Mouse (Mus musculus) 416B (cell line): ENCODE results near the gene C2.

Source experiments
- DNase-seq: peaks from one replicate; pipeline ENCODE4 v3.0.0; 2011; ENCODE audit warnings: low read depth

Gene C2

GRCm38 (mm10) chr17:34881166-34881565, 16.9 kb downstream of the C2 start:
- DNase-seq = no peak

- peak; percentile 44 for DNase-seq
Measured at GRCm38 (mm10) chr17:34879336-34879879, 18.7 kb downstream of the C2 start, which contains the start of gene Zbtb12. TSS of gene Zbtb12 (plus strand) at chr17:34879483.

GRCm38 (mm10) chr17:34874321-34874720, 23.7 kb downstream of the C2 start:
- DNase-seq = peak; percentile 38

- DNase-seq = no peak
Measured at GRCm38 (mm10) chr17:34865981-34866380, 32.1 kb downstream of the C2 start.

- DNase-seq = no peak
Measured at GRCm38 (mm10) chr17:34862416-34863081, 35.5 kb downstream of the C2 start, which contains the start of gene Cfb. TSS of gene Cfb (minus strand) at chr17:34862518.

GRCm38 (mm10) chr17:34861704-34862415, 36.2 kb downstream of the C2 start:
- DNase-seq = no peak

GRCm38 (mm10) chr17:34860514-34860913, 37.6 kb downstream of the C2 start:
- DNase-seq = no peak

- DNase-seq = no peak
Measured at GRCm38 (mm10) chr17:34858670-34859069, 39.4 kb downstream of the C2 start.

- peak; percentile 56 for DNase-seq
Measured at GRCm38 (mm10) chr17:34855825-34856224, 42.2 kb downstream of the C2 start.

- no peak for DNase-seq
Measured at GRCm38 (mm10) chr17:34854761-34855160, 43.3 kb downstream of the C2 start.

GRCm38 (mm10) chr17:34853511-34853910, 44.6 kb downstream of the C2 start:
- no peak for DNase-seq

GRCm38 (mm10) chr17:34850517-34851125, 47.4 kb downstream of the C2 start:
- DNase-seq = peak; percentile 34

- DNase-seq = peak; percentile 97
Measured at GRCm38 (mm10) chr17:34849722-34850516, 48.1 kb downstream of the C2 start, which contains the start of the genes Skiv2l and Nelfe. TSS of gene Skiv2l (minus strand) at chr17:34850210. TSS of gene Nelfe (plus strand) at chr17:34850391.

GRCm38 (mm10) chr17:34847615-34848014, 50.5 kb downstream of the C2 start:
- no peak for DNase-seq

- DNase-seq = no peak
Measured at GRCm38 (mm10) chr17:34847192-34847591, 50.9 kb downstream of the C2 start.

GRCm38 (mm10) chr17:34844884-34845283, 53.2 kb downstream of the C2 start:
- DNase-seq = no peak

GRCm38 (mm10) chr17:34840736-34841307, 57.2 kb downstream of the C2 start:
- DNase-seq = no peak

- no peak for DNase-seq
Measured at GRCm38 (mm10) chr17:34838785-34839184, 59.3 kb downstream of the C2 start.

GRCm38 (mm10) chr17:34837464-34838324, 60.4 kb downstream of the C2 start:
- no peak for DNase-seq

- peak; percentile 97 for DNase-seq
Measured at GRCm38 (mm10) chr17:34836856-34837221, 61.2 kb downstream of the C2 start, which contains the start of the genes Stk19 and Dxo. TSS of gene Stk19 (minus strand) at chr17:34836945. TSS of gene Dxo (plus strand) at chr17:34837019.
